Comparison of ENCODE assay signal across 13 mouse cellular contexts in genomic region chr1:58955716-58956115, GRCm38 (mm10). TPM values are rescaled to one million over a fixed set of nuclear protein-coding genes. Genes with fewer than 3 reads are reported as not detected.
A peak's percentile ranks its signal among the peaks of the same experiment; 100 is the strongest.
DNase-seq lines count a peak whose midpoint lies in the region; ATAC-seq and TF ChIP-seq lines count a peak whose summit lies in the region.
"Had no signal": no experiment of that assay in that cellular context is flagged by ENCODE, and none has a peak within 500 bp of the region (broad histone marks: within the 10 kb centered on the region; RNA-seq: fewer than 3 reads in every experiment).

No protein-coding gene starts in this region.

- H3K9me3 ChIP-seq in MEL (replicated peaks; ENCODE audit: insufficient read depth, low read length): no peaks in the 10 kb centered on the region
- H3K9me3 ChIP-seq in erythroblast, embryonic 14.5 days (ENCODE audit: control insufficient read depth, low read length): no peaks in the 10 kb centered on the region
- no peaks in the 10 kb centered on the region for H3K9me3 ChIP-seq in liver, embryonic 14.5 days (ENCODE audit: control insufficient read depth, low read length)
- H3K9me3 ChIP-seq in midbrain, postnatal 0 days (ENCODE audit: low read length): no peaks in the 10 kb centered on the region
- no peaks in the 10 kb centered on the region for H3K9me3 ChIP-seq in forebrain, postnatal 0 days (ENCODE audit: low read length)
- H3K9me3 ChIP-seq: forebrain, embryonic 10.5 days; limb, embryonic 12.5 days had no signal

- no peak for TF ChIP-seq POLR2A in MEL (IDR thresholded peaks at IDR 0.05; ENCODE audit: control insufficient read depth in 1 of 2, insufficient read depth in 1 of 2, low read depth in 1 of 2, low read length in 2 of 2, poor library complexity in 1 of 2)

- H3K4me2 ChIP-seq in liver, embryonic 14.5 days (ENCODE audit: low read depth): peak overlapping the region; percentile 68
- H3K4me2 ChIP-seq in midbrain, postnatal 0 days (ENCODE audit: low read depth, low read length, poor library complexity, severe bottlenecking): no peak overlapping the region
- no peak overlapping the region for H3K4me2 ChIP-seq in forebrain, postnatal 0 days (ENCODE audit: low read depth)
- H3K4me2 ChIP-seq: hindbrain, embryonic 14.5 days; limb, embryonic 12.5 days had no signal

- DNase-seq in lung, postnatal 36 days: peak; percentile 10
- DNase-seq in lung, postnatal 14 days: no peak
- DNase-seq in MEL (ENCODE audit: low read depth, low spot score): peak; percentile 73
- DNase-seq in liver, embryonic 14.5 days (ENCODE audit: low read depth in 3 of 3, low spot score in 3 of 3): peak in 1 of 3 experiments; percentile 76
- no peak for DNase-seq in midbrain, postnatal 0 days (ENCODE audit: low spot score)
- DNase-seq in forebrain, postnatal 0 days: no peak
- DNase-seq in frontal cortex, postnatal 14 days (ENCODE audit: low spot score in 2 of 2): no peak
- DNase-seq: cerebellum, adult 2 months had no signal

- peak overlapping the region in 1 of 2 experiments; percentile 23; a peak in 1 of 4 replicates for H3K4me3 ChIP-seq in MEL (ENCODE audit: control insufficient read depth in 1 of 2, insufficient read depth in 1 of 2, low read depth in 2 of 2, low read length in 2 of 2)
- peak overlapping the region; percentile 63 for H3K4me3 ChIP-seq in erythroblast, embryonic 14.5 days (replicated peaks)
- peak overlapping the region; percentile 38 to 45; a peak in 3 of 4 replicates for H3K4me3 ChIP-seq in liver, embryonic 14.5 days (ENCODE audit: insufficient read depth in 1 of 2, low read depth in 2 of 2, low read length in 2 of 2)
- H3K4me3 ChIP-seq in midbrain, postnatal 0 days (ENCODE audit: low read depth, low read length): no peak overlapping the region
- H3K4me3 ChIP-seq in forebrain, postnatal 0 days (ENCODE audit: low read depth, low read length): no peak overlapping the region
- H3K4me3 ChIP-seq: forebrain, embryonic 10.5 days; limb, embryonic 12.5 days had no signal

- H3K79me2 ChIP-seq in MEL (ENCODE audit: control insufficient read depth, insufficient read depth, low read length, poor library complexity): peaks cover 27% of the 10 kb centered on the region

- peak; percentile 36 for ATAC-seq in liver, embryonic 14.5 days (ENCODE audit: insufficient read depth)
- ATAC-seq in midbrain, postnatal 0 days (ENCODE audit: low FRiP score): no peak
- no peak for ATAC-seq in forebrain, postnatal 0 days

- peak overlapping the region; percentile 71 for H3K27ac ChIP-seq in MEL (ENCODE audit: control insufficient read depth, low read depth, low read length)
- peak overlapping the region; percentile 97 for H3K27ac ChIP-seq in liver, embryonic 14.5 days
- no peak overlapping the region for H3K27ac ChIP-seq in midbrain, postnatal 0 days (ENCODE audit: low read depth, low read length)
- H3K27ac ChIP-seq in forebrain, postnatal 0 days (ENCODE audit: low read depth, low read length): no peak overlapping the region
- H3K27ac ChIP-seq: forebrain, embryonic 10.5 days; hindbrain, embryonic 14.5 days; kidney, postnatal 0 days; limb, embryonic 12.5 days had no signal

- peaks cover 20 to 23% of the 10 kb centered on the region in 2 experiments for H3K4me1 ChIP-seq in MEL (ENCODE audit: control insufficient read depth in 1 of 2, insufficient read depth in 2 of 2, low read length in 2 of 2)
- H3K4me1 ChIP-seq in erythroblast, embryonic 14.5 days (ENCODE audit: control insufficient read depth): peaks cover 98% of the 10 kb centered on the region
- peaks cover 77 to 85% of the 10 kb centered on the region in 2 experiments for H3K4me1 ChIP-seq in liver, embryonic 14.5 days (replicated peaks; ENCODE audit: control insufficient read depth in 2 of 2, insufficient read depth in 2 of 2, low read length in 1 of 2)
- no peaks in the 10 kb centered on the region for H3K4me1 ChIP-seq in midbrain, postnatal 0 days (ENCODE audit: insufficient read depth, low read length)
- no peaks in the 10 kb centered on the region for H3K4me1 ChIP-seq in forebrain, postnatal 0 days (ENCODE audit: insufficient read depth)

- no peak for TF ChIP-seq RAD21 in MEL (IDR thresholded peaks at IDR 0.05; ENCODE audit: low read depth, low read length)

- H3K27me3 ChIP-seq in MEL (ENCODE audit: control insufficient read depth in 1 of 2, insufficient read depth in 2 of 2, low read length in 2 of 2): no peaks in the 10 kb centered on the region
- H3K27me3 ChIP-seq in erythroblast, embryonic 14.5 days (ENCODE audit: control insufficient read depth): no peaks in the 10 kb centered on the region
- H3K27me3 ChIP-seq in liver, embryonic 14.5 days (ENCODE audit: control insufficient read depth, insufficient read depth, low read length): no peaks in the 10 kb centered on the region
- H3K27me3 ChIP-seq in midbrain, postnatal 0 days (ENCODE audit: insufficient read depth, low read length): no peaks in the 10 kb centered on the region
- H3K27me3 ChIP-seq in forebrain, postnatal 0 days (ENCODE audit: insufficient read depth, low read length): no peaks in the 10 kb centered on the region
- H3K27me3 ChIP-seq: limb, embryonic 12.5 days had no signal

- WGBS in liver, embryonic 14.5 days (ENCODE audit: insufficient replicate concordance): 29% methylated on average over 3 of the region's 3 CpGs
- 80% methylated on average over 3 of the region's 3 CpGs for WGBS in midbrain, postnatal 0 days
- WGBS in forebrain, postnatal 0 days: 81% methylated on average over 3 of the region's 3 CpGs

- peaks cover 0 to 35% of the 10 kb centered on the region in 2 experiments; a peak in 2 of 4 replicates for H3K36me3 ChIP-seq in MEL (ENCODE audit: control insufficient read depth in 1 of 2, insufficient read depth in 2 of 2, low read length in 2 of 2)
- H3K36me3 ChIP-seq in erythroblast, embryonic 14.5 days (ENCODE audit: control insufficient read depth): peaks cover 90% of the 10 kb centered on the region
- H3K36me3 ChIP-seq in liver, embryonic 14.5 days (replicated peaks; ENCODE audit: control insufficient read depth, insufficient read depth, low read depth): peaks cover 12% of the 10 kb centered on the region
- H3K36me3 ChIP-seq in midbrain, postnatal 0 days (ENCODE audit: insufficient read depth, low read length): no peaks in the 10 kb centered on the region
- no peaks in the 10 kb centered on the region for H3K36me3 ChIP-seq in forebrain, postnatal 0 days (ENCODE audit: insufficient read depth)
- H3K36me3 ChIP-seq: forebrain, embryonic 10.5 days; limb, embryonic 12.5 days had no signal

- TF ChIP-seq EP300 in MEL (IDR thresholded peaks at IDR 0.05; ENCODE audit: low read depth in 1 of 2, low read length in 2 of 2): no peak
- TF ChIP-seq EP300 in liver, embryonic 14.5 days (IDR thresholded peaks at IDR 0.05; ENCODE audit: low read depth): 0 out of 2 replicates have a peak, but pooled peaks have one; percentile 50

- no peak for TF ChIP-seq CTCF in MEL (IDR thresholded peaks at IDR 0.05 in 2 of 3, conservative IDR thresholded peaks at IDR 0.05 in 1 of 3; ENCODE audit: control insufficient read depth in 1 of 3, insufficient read depth in 1 of 3, low read depth in 2 of 3, low read length in 3 of 3, poor library complexity in 1 of 3, severe bottlenecking in 1 of 3)
- TF ChIP-seq CTCF in liver, embryonic 14.5 days (IDR thresholded peaks at IDR 0.05; ENCODE audit: low read depth): no peak
- no peak for TF ChIP-seq CTCF in midbrain, postnatal 0 days (IDR thresholded peaks at IDR 0.05)
- no peak for TF ChIP-seq CTCF in forebrain, postnatal 0 days (IDR thresholded peaks at IDR 0.05; ENCODE audit: low read depth)

- H3K9ac ChIP-seq in MEL (ENCODE audit: control insufficient read depth, low read depth, low read length, poor library complexity, severe bottlenecking): no peak overlapping the region
- peak overlapping the region; percentile 72 for H3K9ac ChIP-seq in liver, embryonic 14.5 days (replicated peaks)
- H3K9ac ChIP-seq in midbrain, postnatal 0 days (replicated peaks; ENCODE audit: low read length, poor library complexity, severe bottlenecking): no peak overlapping the region
- no peak overlapping the region for H3K9ac ChIP-seq in forebrain, postnatal 0 days
- H3K9ac ChIP-seq: hindbrain, embryonic 14.5 days; limb, embryonic 12.5 days had no signal

TF ChIP-seq in MEL, 35 proteins besides CTCF, POLR2A, EP300 and RAD21 (continues in another document):
- TF ChIP-seq MAFK (IDR thresholded peaks at IDR 0.05; ENCODE audit: borderline replicate concordance, low read depth, low read length) (no peak), MAX (IDR thresholded peaks at IDR 0.05; ENCODE audit: low read length) (no peak), SIN3A (IDR thresholded peaks at IDR 0.05; ENCODE audit: low read length) (peak; percentile 34; the same call in 1 of the 2 replicates), ZMIZ1 (IDR thresholded peaks at IDR 0.05; ENCODE audit: low read depth, low read length) (no peak), MXI1 (IDR thresholded peaks at IDR 0.05; ENCODE audit: low read depth, low read length) (no peak), CHD2 (IDR thresholded peaks at IDR 0.05; ENCODE audit: low read length) (no peak), UBTF (IDR thresholded peaks at IDR 0.05; ENCODE audit: borderline replicate concordance, insufficient read depth, low read depth, low read length) (no peak)

RNA-seq across cellular contexts. Expression of gene Trak2, which starts 17.5 kb away (rescaled TPM):
- 10.2 and 11.4 TPM in 2 replicates for total RNA-seq in MEL (2012; rRNA removed)
- polyA plus RNA-seq in MEL (2012; ENCODE audit: insufficient read depth in 1 of 2, insufficient read length in 2 of 2, low read depth in 1 of 2, low replicate concordance in 2 of 2, missing spikeins in 1 of 2): 100 to 1,000 TPM in 1 of 2 experiments, 10 to 100 TPM in 1; 15.5 to 107 TPM
- 54.9 and 57.2 TPM in 2 replicates for polyA plus RNA-seq in erythroblast, embryonic 14.5 days (2012)
- polyA plus RNA-seq in liver, embryonic 14.5 days (2012; rRNA removed): 47.7 and 51.2 TPM in 2 replicates
- 43.1 and 52.4 TPM in 2 replicates for polyA plus RNA-seq in liver, embryonic 14.5 days (2014; fragmentation: Nextera tagmentation; extraction: Ambion mirVana)
- total RNA-seq in midbrain, postnatal 0 days (2014; rRNA removed): 40.4 and 46.7 TPM in 2 replicates
- 11.5 and 13.3 TPM in 2 replicates for polyA plus RNA-seq in midbrain, postnatal 0 days (2015; fragmentation: Nextera tagmentation; extraction: Ambion mirVana)
- total RNA-seq in forebrain, postnatal 0 days (2014; rRNA removed): 40.9 and 44.6 TPM in 2 replicates
- 9.0 and 12.8 TPM in 2 replicates for polyA plus RNA-seq in forebrain, postnatal 0 days (2015; fragmentation: Nextera tagmentation; extraction: Ambion mirVana)

RNA-seq across cellular contexts. Expression of gene Stradb, which starts 17.6 kb away (rescaled TPM):
- total RNA-seq in MEL (2012; rRNA removed): 3.8 and 4.2 TPM in 2 replicates
- 10 to 100 TPM in 1 of 2 experiments, not detected in 1; 11.1 TPM for polyA plus RNA-seq in MEL (2012; ENCODE audit: insufficient read depth in 1 of 2, insufficient read length in 2 of 2, low read depth in 1 of 2, low replicate concordance in 2 of 2, missing spikeins in 1 of 2)
- polyA plus RNA-seq in erythroblast, embryonic 14.5 days (2012): 2.2 and 2.5 TPM in 2 replicates
- polyA plus RNA-seq in liver, embryonic 14.5 days (2012; rRNA removed): 15.9 and 17.1 TPM in 2 replicates
- 44.1 and 46.1 TPM in 2 replicates for polyA plus RNA-seq in liver, embryonic 14.5 days (2014; fragmentation: Nextera tagmentation; extraction: Ambion mirVana)
- 53.3 and 53.9 TPM in 2 replicates for total RNA-seq in midbrain, postnatal 0 days (2014; rRNA removed)
- 108 and 115 TPM in 2 replicates for polyA plus RNA-seq in midbrain, postnatal 0 days (2015; fragmentation: Nextera tagmentation; extraction: Ambion mirVana)
- total RNA-seq in forebrain, postnatal 0 days (2014; rRNA removed): 39.8 and 44.4 TPM in 2 replicates
- polyA plus RNA-seq in forebrain, postnatal 0 days (2015; fragmentation: Nextera tagmentation; extraction: Ambion mirVana): 92.6 and 99.6 TPM in 2 replicates

Comparison
In these comparisons a context has a peak if more than half of its experiments do, and no peak if none do; other contexts are left out.
1. DNase-seq: peak in lung, postnatal 36 days (single experiment) and MEL (single experiment); none in lung, postnatal 14 days (single experiment), midbrain, postnatal 0 days (single experiment), forebrain, postnatal 0 days (single experiment) and frontal cortex, postnatal 14 days (0 of 2).
2. H3K27ac ChIP-seq: peak in MEL (single experiment) and liver, embryonic 14.5 days (single experiment); none in midbrain, postnatal 0 days (single experiment) and forebrain, postnatal 0 days (single experiment).
3. H3K4me3 ChIP-seq: peak in erythroblast, embryonic 14.5 days (single experiment) and liver, embryonic 14.5 days (2 of 2); none in midbrain, postnatal 0 days (single experiment) and forebrain, postnatal 0 days (single experiment).